Mouse (Mus musculus) spleen, adult 2 months (tissue): ENCODE measurements around the gene Tmprss13. TPM values are rescaled to one million over a fixed set of nuclear protein-coding genes. Genes with fewer than 3 reads are reported as not detected.

ENCODE experiments used
- DNase-seq, 2 experiments: peaks; one replicate each; pipeline versions ENCODE4 v3.0.0 to v3.0.0-alpha.2; 2012 to 2021; ENCODE audit warnings: low spot score in 2 of 2, low read depth in 1 of 2
- H3K27ac ChIP-seq: fragments of 200-500 bp; 2 replicates; pipeline ENCODE4 v1.5.1; 2012; ENCODE audit warnings: low read length, inconsistent platforms; ENCODE audit not compliant: insufficient read depth
- H3K27me3 ChIP-seq: fragments of 200-500 bp; 2 replicates; pipeline ENCODE4 v1.6.1; 2012; ENCODE audit warnings: mild to moderate bottlenecking, moderate library complexity, low read length, inconsistent platforms; ENCODE audit not compliant: control insufficient read depth, insufficient read depth
- H3K36me3 ChIP-seq: fragments of 200-500 bp; 2 replicates; pipeline ENCODE4 v1.6.1; 2012; ENCODE audit warnings: mild to moderate bottlenecking, low read length, inconsistent platforms; ENCODE audit not compliant: control insufficient read depth, insufficient read depth
- H3K4me1 ChIP-seq: fragments of 200-500 bp; 2 replicates; pipeline ENCODE4 v1.6.1; 2011; ENCODE audit warnings: inconsistent platforms; ENCODE audit not compliant: control insufficient read depth, insufficient read depth, insufficient read length
- H3K4me3 ChIP-seq: fragments of 200-500 bp; 2 replicates; pipeline ENCODE4 v1.5.1; 2011; ENCODE audit warnings: mild to moderate bottlenecking, inconsistent platforms; ENCODE audit not compliant: insufficient read depth, insufficient read length; ENCODE audit errors: extremely low read depth
- CTCF ChIP-seq: fragments of 200-500 bp; IDR thresholded peaks from 2 replicates; pipeline ENCODE4 v1.5.1; 2011; ENCODE audit warnings: mild to moderate bottlenecking, inconsistent platforms; ENCODE audit not compliant: insufficient read depth, insufficient read length, insufficient replicate concordance; ENCODE audit errors: extremely low read depth
- POLR2A ChIP-seq: fragments of 200-500 bp; IDR thresholded peaks from 2 replicates; pipeline ENCODE4 v1.6.1; 2011; ENCODE audit warnings: low read depth, low read length, inconsistent platforms
- WGBS: fragments of 180-500 bp; shearing (Covaris S2); methylation state at CpG from one replicate; pipeline ENCODE4 v1.1.7; 2018; 5-methylcytosine and 5-hydroxymethylcytosine counted together
- polyA plus RNA-seq: library from polyadenylated mRNA; depleted of rRNA; stranded (reverse); fragments of >200 nt; gene quantifications from 2 replicates; pipeline ENCODE4 v1.2.3, GENCODE M21; 2012

The Tmprss13 gene
- polyA plus RNA-seq, 1 experiment = 0.20 TPM

DNA sequence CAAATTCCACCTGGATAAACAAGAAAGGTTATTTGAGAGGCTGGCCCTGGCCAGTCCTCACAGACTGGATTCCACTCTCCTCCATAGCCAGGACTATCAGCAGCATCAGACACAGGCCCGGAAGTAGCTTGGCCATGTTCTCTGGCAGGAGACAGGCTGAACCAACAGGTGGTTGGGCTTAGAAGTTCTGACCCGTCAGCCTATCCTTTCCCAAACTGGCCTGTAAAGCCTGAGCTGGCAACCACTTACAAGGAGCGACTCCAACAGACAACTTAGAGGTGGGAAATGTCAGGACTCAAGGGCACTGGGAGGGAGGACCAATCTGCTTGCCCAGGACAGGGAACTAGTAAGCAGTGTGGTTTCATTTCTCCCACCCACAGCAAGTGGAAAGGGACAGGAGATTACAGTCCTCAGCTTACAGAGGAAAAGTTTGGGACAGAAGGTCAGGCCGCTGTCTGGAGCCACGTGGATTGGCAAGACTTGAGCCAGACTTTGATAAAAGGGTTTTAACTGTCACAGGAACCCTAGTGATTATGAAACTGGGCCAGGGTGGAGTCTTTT lies 49.5 kb downstream of the Tmprss13 start:
- WGBS = 69% methylated on average over 5 of the region's 5 CpGs
- no peak for DNase-seq

DNA sequence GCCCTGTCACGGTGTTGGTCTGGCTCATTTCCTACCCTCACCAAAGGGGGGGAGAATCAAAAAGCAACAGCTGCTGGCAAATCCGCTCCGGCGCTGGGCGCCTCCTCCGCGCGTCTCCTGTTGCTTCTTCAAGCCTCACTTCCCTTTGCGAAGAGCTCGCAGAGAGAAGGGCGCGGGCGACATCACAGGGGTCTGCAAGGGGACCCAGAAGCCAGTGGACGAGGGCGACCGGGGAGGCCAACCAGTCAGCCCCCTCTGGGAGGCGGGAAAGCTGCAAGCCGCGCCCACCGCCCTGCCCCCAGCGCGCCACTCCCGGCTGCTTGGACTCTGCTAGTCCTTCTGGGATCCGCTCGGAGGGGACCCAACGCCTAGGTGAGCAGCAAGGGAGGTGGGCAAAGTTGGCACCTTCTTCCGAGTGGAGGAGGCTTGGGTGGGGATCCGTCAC lies 51.2 kb downstream of the Tmprss13 start, which contains the start of gene Fxyd6:
Gene Fxyd6 (plus strand): TSS at position 69 of the 445 bp plus-strand sequence.
- peaks cover 5% of the 10 kb centered on the region; the same call in 1 of the 2 replicates for H3K27me3 ChIP-seq
- TF ChIP-seq POLR2A = no peak
- no peak for TF ChIP-seq CTCF
- H3K4me3 ChIP-seq = peak within 1 kb of the TSS; percentile 30; the same call in 1 of the 2 replicates
- no peak within 1 kb of the TSS for H3K27ac ChIP-seq
- 0 out of 2 replicates have a peak, but pooled peaks cover 3% of the 10 kb centered on the region for H3K4me1 ChIP-seq
- no peaks in the 10 kb centered on the region for H3K36me3 ChIP-seq
- peak in 1 of 2 experiments; percentile 11 for DNase-seq
- 2% methylated on average over 26 of the region's 28 CpGs for whole genome bisulfite sequencing

More for the DNA sequence above, 49.5 kb downstream of the Tmprss13 start:
- no peak overlapping the region for H3K4me3 ChIP-seq
- H3K36me3 ChIP-seq = no peaks in the 10 kb centered on the region
- H3K27ac ChIP-seq = no peak overlapping the region
- 0 out of 2 replicates have a peak, but pooled peaks cover 3% of the 10 kb centered on the region for H3K4me1 ChIP-seq
- TF ChIP-seq POLR2A = no peak
- no peak for TF ChIP-seq CTCF
- H3K27me3 ChIP-seq = peaks cover 5% of the 10 kb centered on the region; the same call in 1 of the 2 replicates

DNA sequence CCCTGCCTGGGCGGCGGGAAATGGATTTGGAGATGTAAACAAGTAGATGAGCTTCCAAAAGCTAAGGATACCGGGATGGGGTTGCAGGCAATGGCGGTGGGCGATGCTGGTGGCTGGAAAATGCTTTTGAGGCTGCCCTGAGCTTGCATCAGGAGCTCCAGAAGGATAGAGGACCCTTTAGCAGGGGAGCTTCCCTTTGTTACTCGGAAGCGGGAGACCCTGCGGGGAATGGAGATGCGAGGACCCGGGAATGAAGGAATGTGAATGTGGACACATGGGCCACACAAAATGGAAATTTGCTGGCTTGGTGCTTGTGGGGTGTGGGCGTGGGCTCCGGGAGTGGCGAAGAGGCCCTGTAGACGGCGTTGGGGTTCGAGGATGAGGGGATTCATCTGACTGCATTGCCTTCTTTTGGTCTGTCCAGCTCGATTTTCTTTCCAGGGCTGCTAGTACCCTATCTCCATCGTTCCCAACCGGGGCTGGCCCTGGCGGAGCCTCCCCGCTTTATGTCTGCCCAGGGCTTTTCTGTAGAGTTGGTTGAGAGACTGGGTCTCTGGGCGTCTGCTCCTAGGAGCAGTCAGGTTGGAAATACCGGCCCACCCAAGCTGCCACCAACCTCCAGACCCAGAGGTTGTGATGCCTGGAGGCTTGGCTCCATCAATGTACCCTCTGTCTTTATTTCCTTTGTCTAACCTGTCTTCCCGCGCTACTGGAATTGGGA lies 51.9 kb downstream of the Tmprss13 start:
- no peak for DNase-seq
- H3K27ac ChIP-seq = no peak overlapping the region
- 0 out of 2 replicates have a peak, but pooled peaks cover 3% of the 10 kb centered on the region for H3K4me1 ChIP-seq
- peaks cover 5% of the 10 kb centered on the region; the same call in 1 of the 2 replicates for H3K27me3 ChIP-seq
- 47% methylated on average over 25 of the region's 25 CpGs for WGBS
- no peaks in the 10 kb centered on the region for H3K36me3 ChIP-seq
- TF ChIP-seq CTCF = no peak
- no peak for TF ChIP-seq POLR2A
- peak overlapping the region; percentile 30; the same call in 1 of the 2 replicates for H3K4me3 ChIP-seq

DNA sequence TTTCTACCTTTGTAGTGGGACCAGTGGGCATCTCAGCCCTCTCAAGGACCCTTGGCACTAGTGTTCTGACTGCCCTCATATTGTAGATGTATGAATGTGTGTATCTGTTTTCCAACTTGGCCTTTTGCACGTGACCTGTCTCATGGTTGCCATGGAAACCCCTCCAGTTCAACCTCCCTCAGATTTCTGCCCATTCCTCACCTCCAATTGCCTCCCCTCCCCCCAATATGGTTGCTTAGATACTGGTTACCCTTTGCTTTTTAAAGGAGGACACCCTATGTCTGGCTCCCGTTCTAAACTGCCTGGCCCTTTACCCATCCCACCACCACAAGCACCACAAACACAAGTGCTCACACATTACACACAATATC lies 52.4 kb downstream of the Tmprss13 start:
- DNase-seq = no peak
- WGBS = 79% methylated on average over 2 of the region's 2 CpGs
- Histone ChIP-seq H3K27me3 (peaks cover 5% of the 10 kb centered on the region; the same call in 1 of the 2 replicates), H3K27ac (no peak overlapping the region), H3K4me3 (no peak overlapping the region), H3K4me1 (0 out of 2 replicates have a peak, but pooled peaks cover 3% of the 10 kb centered on the region), H3K36me3 (no peaks in the 10 kb centered on the region)
- TF ChIP-seq CTCF = no peak
- no peak for TF ChIP-seq POLR2A

DNA sequence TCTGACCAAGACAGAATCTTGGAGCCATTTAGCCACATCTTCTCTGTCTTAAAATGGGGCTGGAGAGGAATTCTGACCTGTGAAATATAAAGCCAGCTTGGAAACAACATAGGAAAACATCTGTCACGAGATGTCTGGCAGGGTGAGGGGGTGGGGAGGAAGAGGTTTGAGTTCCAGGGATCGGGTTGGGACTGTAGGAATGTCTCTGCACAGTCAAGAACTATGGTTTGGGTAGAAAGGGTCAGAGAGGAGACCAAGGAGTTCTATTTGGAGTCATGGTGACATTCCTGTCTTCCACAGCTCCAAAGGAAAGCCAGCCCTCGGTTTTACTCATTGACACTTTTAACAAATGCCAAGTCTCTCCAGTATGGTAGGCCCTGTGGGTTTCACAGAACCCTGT lies 55.0 kb downstream of the Tmprss13 start:
- no peaks in the 10 kb centered on the region for H3K36me3 ChIP-seq
- WGBS = 71% methylated on average over 3 of the region's 3 CpGs
- H3K27ac ChIP-seq = no peak overlapping the region
- no peak for DNase-seq
- no peak for TF ChIP-seq POLR2A
- TF ChIP-seq CTCF = no peak
- 0 out of 2 replicates have a peak, but pooled peaks cover 3% of the 10 kb centered on the region for H3K4me1 ChIP-seq
- peaks cover 5% of the 10 kb centered on the region; the same call in 1 of the 2 replicates for H3K27me3 ChIP-seq
- H3K4me3 ChIP-seq = no peak overlapping the region

DNA sequence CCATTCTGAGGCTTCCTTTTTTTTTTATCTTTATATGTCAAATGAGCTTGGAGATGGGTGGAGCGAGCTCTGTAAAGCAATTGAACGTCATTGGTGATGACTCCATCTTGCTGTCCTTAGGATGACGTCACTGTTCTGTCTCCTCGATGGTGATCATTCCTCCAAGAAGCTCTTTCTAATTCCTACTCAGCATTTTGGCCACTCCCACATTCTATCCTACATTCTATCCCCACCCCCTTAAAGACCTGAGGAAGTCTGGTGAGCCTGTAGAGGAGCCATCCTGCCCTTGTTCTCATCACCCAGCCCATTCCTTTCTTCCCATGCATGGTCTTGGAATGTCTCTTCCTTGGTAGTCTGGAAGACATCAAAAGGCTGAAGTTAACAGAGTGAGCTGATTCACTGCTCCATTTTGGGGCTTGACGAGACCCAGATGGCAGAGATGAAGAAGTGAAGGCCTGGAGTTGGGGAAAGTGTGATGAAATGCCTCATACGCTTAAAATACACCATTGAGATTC lies 56.1 kb downstream of the Tmprss13 start:
- Histone ChIP-seq H3K4me3 (no peak overlapping the region), H3K27me3 (peaks cover 4% of the 10 kb centered on the region; the same call in 1 of the 2 replicates), H3K27ac (no peak overlapping the region), H3K36me3 (no peaks in the 10 kb centered on the region), H3K4me1 (no peaks in the 10 kb centered on the region)
- WGBS = 88% methylated on average over 6 of the region's 6 CpGs
- TF ChIP-seq CTCF (no peak), POLR2A (no peak)
- DNase-seq = no peak
